Mouse (Mus musculus) spleen, adult 2 months (tissue): ENCODE measurements around the gene Smug1. TPM values are rescaled to one million over a fixed set of nuclear protein-coding genes. Genes with fewer than 3 reads are reported as not detected.

Source experiments
- DNase-seq, 2 experiments: peaks; one replicate each; pipeline versions ENCODE4 v3.0.0 to v3.0.0-alpha.2; 2012 to 2021; ENCODE audit warnings: low spot score in 2 of 2, low read depth in 1 of 2
- H3K27ac ChIP-seq: fragments of 200-500 bp; 2 replicates; pipeline ENCODE4 v1.5.1; 2012; ENCODE audit warnings: low read length, inconsistent platforms; ENCODE audit not compliant: insufficient read depth
- H3K27me3 ChIP-seq: fragments of 200-500 bp; 2 replicates; pipeline ENCODE4 v1.6.1; 2012; ENCODE audit warnings: mild to moderate bottlenecking, moderate library complexity, low read length, inconsistent platforms; ENCODE audit not compliant: control insufficient read depth, insufficient read depth
- H3K36me3 ChIP-seq: fragments of 200-500 bp; 2 replicates; pipeline ENCODE4 v1.6.1; 2012; ENCODE audit warnings: mild to moderate bottlenecking, low read length, inconsistent platforms; ENCODE audit not compliant: control insufficient read depth, insufficient read depth
- H3K4me1 ChIP-seq: fragments of 200-500 bp; 2 replicates; pipeline ENCODE4 v1.6.1; 2011; ENCODE audit warnings: inconsistent platforms; ENCODE audit not compliant: control insufficient read depth, insufficient read depth, insufficient read length
- H3K4me3 ChIP-seq: fragments of 200-500 bp; 2 replicates; pipeline ENCODE4 v1.5.1; 2011; ENCODE audit warnings: mild to moderate bottlenecking, inconsistent platforms; ENCODE audit not compliant: insufficient read depth, insufficient read length; ENCODE audit errors: extremely low read depth
- CTCF ChIP-seq: fragments of 200-500 bp; IDR thresholded peaks from 2 replicates; pipeline ENCODE4 v1.5.1; 2011; ENCODE audit warnings: mild to moderate bottlenecking, inconsistent platforms; ENCODE audit not compliant: insufficient read depth, insufficient read length, insufficient replicate concordance; ENCODE audit errors: extremely low read depth
- POLR2A ChIP-seq: fragments of 200-500 bp; IDR thresholded peaks from 2 replicates; pipeline ENCODE4 v1.6.1; 2011; ENCODE audit warnings: low read depth, low read length, inconsistent platforms
- WGBS: fragments of 180-500 bp; shearing (Covaris S2); methylation state at CpG from one replicate; pipeline ENCODE4 v1.1.7; 2018; 5-methylcytosine and 5-hydroxymethylcytosine counted together
- polyA plus RNA-seq: library from polyadenylated mRNA; depleted of rRNA; stranded (reverse); fragments of >200 nt; gene quantifications from 2 replicates; pipeline ENCODE4 v1.2.3, GENCODE M21; 2012

Smug1 gene
- polyA plus RNA-seq, 1 experiment, result 10.6 TPM

GRCm38 (mm10) chr15:103197785-103198184 is 30.9 kb upstream of the Smug1 start:
- TF ChIP-seq CTCF (no peak), POLR2A (no peak)
- no peaks in the 10 kb centered on the region for H3K4me1 ChIP-seq
- H3K27ac ChIP-seq, result no peak overlapping the region
- WGBS, result 95% methylated on average over 4 of the region's 4 CpGs
- no peaks in the 10 kb centered on the region for H3K27me3 ChIP-seq
- H3K4me3 ChIP-seq, result no peak overlapping the region
- H3K36me3 ChIP-seq, result peaks cover 17% of the 10 kb centered on the region
- no peak for DNase-seq

GRCm38 (mm10) chr15:103196835-103197234 is 29.9 kb upstream of the Smug1 start:
- H3K36me3 ChIP-seq, result peaks cover 16% of the 10 kb centered on the region
- no peak for DNase-seq
- no peak overlapping the region for H3K27ac ChIP-seq
- WGBS, result 92% methylated on average over 1 of the region's 1 CpGs
- no peak for TF ChIP-seq CTCF
- TF ChIP-seq POLR2A, result no peak
- H3K4me3 ChIP-seq, result no peak overlapping the region
- H3K27me3 ChIP-seq, result no peaks in the 10 kb centered on the region
- no peaks in the 10 kb centered on the region for H3K4me1 ChIP-seq

DNA sequence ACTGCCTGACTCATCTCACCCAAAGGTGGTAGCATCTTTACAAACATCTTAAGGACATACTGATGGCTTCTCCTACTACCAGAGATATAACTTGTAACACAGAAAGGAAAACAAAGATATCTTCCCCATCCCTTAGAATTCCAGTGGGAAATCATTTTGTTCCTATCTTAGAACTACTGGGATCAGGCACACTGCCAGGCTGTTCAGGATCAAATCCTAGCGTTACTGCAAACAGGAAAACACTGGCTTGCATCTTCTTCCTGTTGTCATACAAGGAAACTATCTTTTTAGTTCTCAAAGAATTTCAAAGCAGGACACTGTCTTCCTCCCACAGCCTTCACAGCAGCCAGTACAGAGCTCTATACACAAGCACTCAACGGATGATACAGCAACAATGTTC is 26.7 kb upstream of the Smug1 start:
- no peaks in the 10 kb centered on the region for H3K4me1 ChIP-seq
- H3K4me3 ChIP-seq, result no peak overlapping the region
- 75% methylated on average over 2 of the region's 2 CpGs for WGBS
- no peaks in the 10 kb centered on the region for H3K27me3 ChIP-seq
- no peak for DNase-seq
- TF ChIP-seq CTCF (no peak), POLR2A (no peak)
- no peak overlapping the region for H3K27ac ChIP-seq
- peaks cover 6% of the 10 kb centered on the region for H3K36me3 ChIP-seq

DNA sequence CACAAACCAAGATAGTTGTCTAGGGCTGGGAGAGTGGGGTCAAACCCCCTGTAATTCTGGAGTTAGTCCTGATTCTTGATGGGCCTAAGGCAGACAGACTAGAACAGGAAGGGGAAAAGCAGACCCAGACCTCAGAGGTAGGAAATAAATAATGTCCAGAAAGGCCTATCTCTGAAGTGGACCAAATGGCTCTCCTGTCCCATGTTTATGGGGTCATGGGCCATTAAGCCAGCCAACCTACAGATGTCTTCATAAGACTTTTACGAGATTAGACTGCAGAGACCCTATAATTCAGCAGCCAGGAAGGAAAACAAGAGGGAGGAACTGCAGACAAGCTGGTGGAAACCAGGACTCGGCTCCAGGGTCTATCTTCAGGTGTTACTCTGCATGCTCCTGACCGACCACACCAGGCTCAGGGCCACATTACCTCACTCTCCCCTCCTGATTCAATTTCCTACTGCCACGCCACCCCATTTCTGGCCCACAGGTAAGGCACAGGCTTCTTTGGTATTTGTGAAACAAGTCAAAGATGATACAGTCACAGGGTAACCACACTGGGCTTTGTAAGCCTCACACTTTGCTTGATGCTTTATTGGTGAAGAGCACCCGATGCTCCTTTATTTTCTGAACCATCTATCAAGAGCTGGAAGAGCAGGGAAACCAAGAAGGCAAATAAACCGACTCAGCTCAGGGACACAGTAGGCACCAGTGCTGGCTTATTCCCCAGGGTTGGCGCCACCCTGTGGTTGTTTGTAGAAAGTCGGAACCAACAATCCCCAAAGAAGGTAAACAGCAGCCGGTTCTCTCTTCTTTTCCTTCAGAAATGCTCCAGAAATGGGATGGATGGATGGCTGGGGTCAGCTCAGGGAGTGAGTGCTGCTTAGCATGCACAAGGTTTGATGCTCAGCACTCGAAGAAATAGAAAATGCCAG is 23.9 kb upstream of the Smug1 start:
- H3K4me3 ChIP-seq, result no peak overlapping the region
- DNase-seq, result no peak
- no peaks in the 10 kb centered on the region for H3K36me3 ChIP-seq
- H3K4me1 ChIP-seq, result no peaks in the 10 kb centered on the region
- no peak overlapping the region for H3K27ac ChIP-seq
- 72% methylated on average over 10 of the region's 10 CpGs for WGBS
- peak; percentile 50; the same call in 1 of the 2 replicates for TF ChIP-seq CTCF
- TF ChIP-seq POLR2A, result no peak
- H3K27me3 ChIP-seq, result no peaks in the 10 kb centered on the region

- no peaks in the 10 kb centered on the region for H3K27me3 ChIP-seq
- no peaks in the 10 kb centered on the region for H3K36me3 ChIP-seq
- no peaks in the 10 kb centered on the region for H3K4me1 ChIP-seq
- DNase-seq, result no peak
- TF ChIP-seq POLR2A, result no peak
- TF ChIP-seq CTCF, result no peak
- no peak overlapping the region for H3K27ac ChIP-seq
- 94% methylated on average over 7 of the region's 7 CpGs for WGBS
- no peak overlapping the region for H3K4me3 ChIP-seq
Measured at GRCm38 (mm10) chr15:103190083-103190482, 23.2 kb upstream of the Smug1 start.

GRCm38 (mm10) chr15:103187803-103188202 is 20.9 kb upstream of the Smug1 start:
- no peaks in the 10 kb centered on the region; the same call in 1 of the 2 replicates for H3K4me1 ChIP-seq
- TF ChIP-seq POLR2A (no peak), CTCF (no peak)
- H3K27ac ChIP-seq, result no peak overlapping the region
- H3K36me3 ChIP-seq, result no peaks in the 10 kb centered on the region
- 95% methylated on average over 6 of the region's 6 CpGs for WGBS
- H3K27me3 ChIP-seq, result no peaks in the 10 kb centered on the region
- DNase-seq, result no peak
- H3K4me3 ChIP-seq, result no peak overlapping the region
